Mouse (Mus musculus): Measurements from ENCODE around the gene Ern1.
A peak's percentile ranks its signal among the peaks of the same experiment; 100 is the strongest.

The Ern1 gene

GRCm38 (mm10) chr11:106389611-106390010, 98.0 kb downstream of the Ern1 start:
- DNase-seq (ENCODE audit: low spot score): no peak

GRCm38 (mm10) chr11:106387791-106388216, 99.8 kb downstream of the Ern1 start, which contains the start of gene Icam2:
Icam2 (minus strand) TSS chr11:106388075.
- DNase-seq (ENCODE audit: low spot score): no peak

GRCm38 (mm10) chr11:106387020-106387419, 100.6 kb downstream of the Ern1 start:
- DNase-seq (ENCODE audit: low spot score): no peak

- no peak for DNase-seq (ENCODE audit: low spot score)
These were observed 101.2 kb downstream of the Ern1 start for GRCm38 (mm10) chr11:106386409-106386808.

GRCm38 (mm10) chr11:106383051-106383790, 104.4 kb downstream of the Ern1 start:
- DNase-seq (ENCODE audit: low spot score): no peak

- no peak for DNase-seq (ENCODE audit: low spot score)
These were observed 105.2 kb downstream of the Ern1 start for GRCm38 (mm10) chr11:106382424-106382823.

GRCm38 (mm10) chr11:106381883-106382282, 105.8 kb downstream of the Ern1 start:
- no peak for DNase-seq (ENCODE audit: low spot score)

GRCm38 (mm10) chr11:106381011-106381410, 106.6 kb downstream of the Ern1 start:
- DNase-seq (ENCODE audit: low spot score): no peak

GRCm38 (mm10) chr11:106374979-106375378, 112.7 kb downstream of the Ern1 start:
- DNase-seq (ENCODE audit: low spot score): no peak

- no peak for DNase-seq (ENCODE audit: low spot score)
These were observed 113.1 kb downstream of the Ern1 start for GRCm38 (mm10) chr11:106374559-106374958.

GRCm38 (mm10) chr11:106373998-106374397, 113.7 kb downstream of the Ern1 start:
- DNase-seq (ENCODE audit: low spot score): no peak

- DNase-seq (ENCODE audit: low spot score): peak; percentile 85
These were observed 121.3 kb downstream of the Ern1 start for GRCm38 (mm10) chr11:106366316-106366715.

- no peak for DNase-seq (ENCODE audit: low spot score)
These were observed 122.3 kb downstream of the Ern1 start, which contains the start of gene Prr29 for GRCm38 (mm10) chr11:106365366-106365765. Prr29 (plus strand) TSS chr11:106365472.

- peak; percentile 29 for DNase-seq (ENCODE audit: low spot score)
These were observed 122.9 kb downstream of the Ern1 start for GRCm38 (mm10) chr11:106364712-106365111.

GRCm38 (mm10) chr11:106359350-106359749, 128.3 kb downstream of the Ern1 start:
- DNase-seq (ENCODE audit: low spot score): peak; percentile 64

- DNase-seq (ENCODE audit: low spot score): no peak
These were observed 132.1 kb downstream of the Ern1 start for GRCm38 (mm10) chr11:106355382-106356128.

- DNase-seq (ENCODE audit: low spot score): no peak
These were observed 133.5 kb downstream of the Ern1 start for GRCm38 (mm10) chr11:106354181-106354580.

- no peak for DNase-seq (ENCODE audit: low spot score)
These were observed 134.5 kb downstream of the Ern1 start, which contains the start of gene Scn4a for GRCm38 (mm10) chr11:106353188-106353587. Scn4a (minus strand) TSS chr11:106353288.

GRCm38 (mm10) chr11:106351941-106352340, 135.7 kb downstream of the Ern1 start:
- no peak for DNase-seq (ENCODE audit: low spot score)

- no peak for DNase-seq (ENCODE audit: low spot score)
These were observed 136.4 kb downstream of the Ern1 start for GRCm38 (mm10) chr11:106351253-106351652.

- DNase-seq (ENCODE audit: low spot score): peak; percentile 24
These were observed 136.8 kb downstream of the Ern1 start for GRCm38 (mm10) chr11:106350853-106351252.

- no peak for DNase-seq (ENCODE audit: low spot score)
These were observed 137.9 kb downstream of the Ern1 start for GRCm38 (mm10) chr11:106349772-106350171.

- DNase-seq (ENCODE audit: low spot score): peak; percentile 28
These were observed 142.7 kb downstream of the Ern1 start for GRCm38 (mm10) chr11:106344910-106345309.
